Mouse (Mus musculus) kidney, postnatal 4 days (tissue): ENCODE data around the gene Tpm3.
A peak's percentile ranks its signal among the peaks of the same experiment; 100 is the strongest.

ENCODE experiments used
- DNase-seq, 2 experiments: peaks; one replicate each; pipeline ENCODE4 v3.0.0; 2021; ENCODE audit warnings: mixed read lengths in 2 of 2

Gene Tpm3

DNA sequence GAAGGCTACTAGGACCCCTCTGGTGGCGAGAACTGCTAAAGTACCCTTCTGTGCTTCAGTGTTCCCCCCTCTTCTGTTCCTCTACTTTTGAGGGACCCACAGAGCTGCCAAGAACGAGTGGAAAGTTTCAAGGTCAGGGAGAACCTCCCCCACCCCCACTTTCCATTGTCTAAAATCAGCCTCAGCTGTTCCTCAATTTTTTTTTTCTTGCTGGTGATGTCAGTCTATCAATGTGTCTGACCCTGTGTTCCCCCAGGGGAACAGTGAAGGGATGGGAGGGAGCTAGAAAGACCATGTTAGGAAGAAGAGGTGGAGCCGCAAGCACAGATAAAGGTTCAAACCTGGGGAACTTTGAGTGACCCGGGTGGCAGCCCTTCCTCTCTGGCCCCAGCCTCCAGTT lies at the start of gene Tpm3:
Gene Tpm3, plus strand, starts transcription at position 356 of the 400 bp plus-strand sequence.
- no peak for DNase-seq

DNA sequence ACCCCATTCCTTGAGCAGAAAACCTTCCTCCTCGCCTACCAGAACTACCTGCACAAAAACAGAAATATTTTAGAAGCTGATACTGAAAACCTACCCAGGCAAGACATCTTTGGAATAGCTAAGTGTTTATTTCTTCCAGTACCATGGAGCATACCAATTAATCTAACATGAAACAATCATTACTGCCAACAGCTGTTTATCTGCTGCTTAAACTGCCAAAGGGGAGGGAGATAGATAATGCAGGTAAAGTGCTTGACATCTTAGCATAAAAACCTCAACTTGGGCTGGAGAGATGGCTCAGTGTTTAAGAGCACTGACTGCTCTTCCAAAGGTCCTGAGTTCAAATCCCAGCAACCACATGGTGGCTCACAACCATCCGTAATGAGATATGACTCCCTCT lies 37.8 kb upstream of the Tpm3 start:
- no peak for DNase-seq

DNA sequence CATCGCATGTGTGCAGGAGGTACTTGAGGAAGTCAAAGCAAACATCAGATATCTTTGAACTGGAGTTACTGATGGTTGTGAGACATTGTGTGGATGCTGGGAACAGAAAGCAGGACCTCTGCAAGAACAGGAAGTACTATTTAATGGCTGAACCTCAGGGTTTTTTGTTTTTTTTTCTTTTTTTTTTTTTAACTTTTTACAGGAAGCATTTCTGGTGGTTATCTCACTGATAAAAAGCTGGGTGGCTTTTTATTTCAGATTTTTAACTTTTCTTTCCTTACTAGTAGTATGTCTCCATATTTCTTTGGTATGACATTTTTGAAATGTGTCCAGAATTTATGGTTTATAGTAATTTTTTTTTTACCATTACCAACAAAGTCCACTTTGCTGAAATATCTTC lies 36.2 kb upstream of the Tpm3 start:
- no peak for DNase-seq

DNA sequence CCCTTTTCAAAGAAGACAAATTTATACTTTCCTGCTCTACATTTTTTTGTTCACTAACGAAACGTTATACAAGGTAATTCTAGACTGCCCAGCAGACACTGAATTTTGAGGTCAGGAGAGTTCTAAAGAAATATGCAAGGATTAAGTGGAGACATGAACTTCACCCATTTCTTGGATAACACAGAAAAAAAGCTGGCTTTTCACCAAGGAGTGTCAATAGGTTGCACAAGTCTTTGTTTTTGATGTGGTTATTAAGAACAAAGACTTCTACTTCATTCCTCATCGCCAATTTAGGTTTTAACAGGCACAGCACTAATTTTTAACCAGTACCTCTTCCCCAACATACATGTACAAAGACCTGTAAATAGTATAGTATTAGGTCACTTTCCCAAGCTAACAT lies 22.8 kb upstream of the Tpm3 start:
- DNase-seq, result no peak

DNA sequence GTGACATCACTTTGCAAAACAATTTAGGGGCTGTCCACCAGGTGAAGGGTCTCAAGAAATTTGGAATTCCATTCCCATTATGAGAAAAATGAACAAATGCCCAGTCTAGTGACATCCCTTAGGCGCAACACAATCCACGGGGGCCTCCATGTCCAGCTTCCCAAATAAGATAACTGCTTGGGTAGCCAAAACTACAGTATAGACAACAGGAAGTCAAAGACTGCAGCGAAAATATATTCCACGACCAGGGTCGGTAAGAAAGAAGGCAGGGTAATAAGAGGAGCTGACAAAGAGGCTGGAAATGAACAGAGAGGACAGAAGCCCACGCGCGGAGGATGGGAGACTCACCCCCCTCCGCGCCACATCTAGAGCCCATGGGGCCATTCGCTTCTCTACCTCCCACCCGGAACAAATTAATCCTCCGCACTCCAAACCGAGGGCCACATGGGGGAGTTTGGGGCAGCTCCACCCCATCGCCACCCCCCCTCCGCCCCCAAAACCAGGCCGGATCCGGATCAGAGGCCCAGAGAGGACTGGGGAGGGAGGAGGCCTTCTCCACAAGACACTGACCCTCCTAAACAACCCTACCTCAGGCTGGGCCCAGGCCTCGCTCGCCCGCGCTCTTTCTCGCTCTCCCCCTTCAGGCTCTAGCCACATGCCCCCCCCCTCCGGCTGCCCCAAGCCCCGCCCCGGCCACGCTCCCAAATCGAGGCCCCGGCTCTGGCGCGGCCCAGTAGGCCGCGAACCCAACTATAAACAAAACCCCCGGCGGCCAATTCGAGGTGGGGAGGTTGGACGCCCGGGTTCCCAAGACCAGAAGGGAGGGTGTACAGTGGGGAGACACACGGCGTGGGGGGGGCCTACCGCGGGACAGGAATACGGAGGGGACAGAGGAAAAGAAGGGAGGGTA lies 20.8 kb upstream of the Tpm3 start, which contains the start of gene 4933434E20Rik:
Gene 4933434E20Rik, plus strand, starts transcription at position 196 of the 910 bp plus-strand sequence.
- peak; percentile 76 to 84 for DNase-seq

DNA sequence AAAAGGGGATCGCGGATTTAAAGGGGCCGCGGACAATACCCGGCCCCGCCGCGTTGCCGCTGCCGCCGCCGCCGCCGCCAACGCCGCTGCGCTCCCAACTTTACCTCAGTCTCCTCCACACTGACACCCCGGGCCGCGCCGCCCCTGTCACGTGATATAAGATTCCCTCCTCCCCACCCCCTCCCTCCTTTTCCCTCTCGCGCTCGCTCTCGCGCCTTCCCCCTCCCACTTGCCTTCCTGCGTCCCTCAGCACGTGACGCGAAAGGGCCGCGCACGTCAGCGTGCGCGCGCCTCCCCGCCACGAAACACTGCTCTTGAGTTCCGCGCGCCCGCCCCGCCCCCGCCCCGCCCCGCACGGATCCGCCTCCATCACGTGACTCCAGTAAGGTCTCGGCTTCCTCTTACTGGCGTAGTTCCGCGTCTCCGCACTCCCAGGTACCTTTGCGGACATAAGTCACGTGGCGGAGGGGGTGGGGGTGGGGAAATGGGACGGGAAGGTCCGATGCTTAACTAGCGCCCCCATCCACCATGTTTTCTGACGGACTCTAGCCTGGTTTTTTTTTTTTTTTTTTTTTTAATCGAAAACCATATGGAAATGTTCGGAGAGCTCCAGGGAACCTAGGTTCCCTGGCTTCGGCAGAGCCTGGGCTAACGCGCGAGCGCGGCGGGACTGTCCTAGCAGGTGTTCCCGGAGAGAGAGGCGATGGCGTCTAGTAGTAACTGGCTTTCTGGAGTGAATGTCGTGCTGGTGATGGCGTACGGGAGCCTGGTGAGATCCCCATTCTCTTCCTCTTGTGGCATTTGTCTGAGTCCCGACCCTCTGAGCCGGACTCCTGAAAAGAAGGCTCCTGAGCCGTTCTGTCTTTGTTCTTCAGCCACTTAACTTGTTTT lies 19.9 kb upstream of the Tpm3 start, which contains the start of gene Ubap2l:
Gene Ubap2l, minus strand, starts transcription at position 278 of the 891 bp plus-strand sequence.
- peak; percentile 96 to 98 for DNase-seq

DNA sequence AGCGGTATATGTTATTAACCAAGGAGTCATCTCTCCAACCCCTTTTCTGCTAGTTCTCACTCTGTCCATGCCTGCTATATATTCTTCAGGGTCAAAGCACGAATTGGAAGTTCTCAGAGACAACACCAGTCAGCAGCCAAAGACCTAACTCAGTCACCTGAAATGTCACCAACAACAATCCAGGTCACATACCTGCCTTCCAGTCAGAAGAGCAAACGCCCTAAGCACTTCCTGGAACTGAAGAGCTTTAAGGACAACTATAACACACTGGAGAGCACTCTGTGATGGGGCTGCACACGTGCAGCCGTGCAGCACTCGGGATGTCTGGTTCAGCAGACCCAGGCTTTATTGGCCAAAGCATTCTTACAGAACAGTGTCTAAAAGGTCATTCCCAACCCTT lies 10.9 kb upstream of the Tpm3 start:
- no peak for DNase-seq

DNA sequence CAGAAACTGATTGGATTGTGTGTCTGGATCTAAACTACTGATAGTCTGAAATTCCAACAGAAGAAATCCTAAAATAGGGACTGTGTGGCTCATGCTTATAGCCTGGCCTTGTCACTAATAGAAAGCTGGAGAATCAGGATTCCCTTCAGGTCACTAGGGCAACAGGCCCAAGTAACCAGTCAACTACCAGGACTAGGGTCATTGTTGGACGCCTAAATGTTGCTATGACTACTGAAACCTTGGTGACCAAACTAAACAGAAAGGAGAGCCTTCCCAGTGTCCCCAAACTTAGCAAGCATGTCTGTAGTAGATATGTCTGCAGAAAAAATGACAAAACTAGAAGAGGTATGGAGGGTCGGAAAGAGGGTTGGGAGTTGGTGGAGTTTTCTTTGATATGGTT lies 9.9 kb upstream of the Tpm3 start:
- DNase-seq, result no peak

DNA sequence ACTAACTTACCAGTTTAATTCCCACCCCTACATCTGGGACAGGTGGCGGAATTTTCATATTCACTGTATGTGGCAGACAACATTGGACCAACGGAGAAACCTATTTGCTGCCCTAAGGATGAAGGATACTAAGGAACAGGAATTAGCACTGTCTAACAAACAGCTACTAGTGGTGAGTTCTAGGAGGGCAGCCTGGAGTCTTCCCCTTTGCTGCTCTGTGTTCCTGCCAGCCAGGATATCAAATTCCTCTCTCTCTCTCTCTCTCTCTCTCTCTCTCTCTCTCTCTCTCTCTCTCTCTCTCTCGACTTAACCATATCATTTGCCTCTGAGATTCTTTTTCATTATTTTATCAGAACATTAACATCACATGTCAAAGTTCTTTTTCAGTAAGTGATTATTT lies 8.1 kb upstream of the Tpm3 start:
- DNase-seq, result no peak

DNA sequence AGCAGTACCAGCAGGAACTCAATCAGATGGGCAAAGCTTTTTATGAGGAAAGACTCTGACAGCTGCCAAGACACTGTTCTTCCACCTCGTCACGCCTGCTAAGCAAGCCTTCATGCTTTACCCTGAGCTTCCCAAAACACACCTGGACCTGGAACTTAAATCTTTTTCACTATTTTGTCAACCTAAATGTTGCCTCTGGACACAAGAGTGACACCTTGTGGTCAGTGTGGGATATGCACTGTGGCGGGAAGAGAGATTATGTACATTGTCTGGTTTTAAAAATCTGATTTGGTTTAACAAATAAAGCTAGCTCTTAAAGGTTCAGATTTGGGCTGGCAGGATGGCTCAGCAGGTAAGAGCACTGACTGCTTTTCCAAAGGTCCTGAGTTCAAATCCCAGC lies 6.9 kb upstream of the Tpm3 start:
- peak; percentile 74 to 75 for DNase-seq

DNA sequence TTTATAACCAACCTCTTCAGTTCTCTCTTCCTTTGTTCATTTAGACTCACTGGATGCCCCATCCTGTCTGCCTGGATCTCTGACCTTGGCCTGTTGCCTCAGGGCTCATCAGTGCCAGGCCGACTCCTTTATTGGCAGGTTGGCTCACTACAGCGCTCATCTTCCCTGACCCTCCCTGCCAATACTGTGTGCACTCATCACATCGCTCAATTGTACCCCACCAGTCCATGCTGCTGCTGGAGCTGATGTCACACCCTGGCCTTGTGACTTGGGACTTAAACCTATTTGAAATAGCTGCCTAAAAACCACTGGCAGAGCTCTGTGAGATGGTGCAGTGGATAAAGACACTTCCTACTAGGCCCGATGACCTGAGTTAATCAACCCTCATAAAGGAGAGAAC lies 4.6 kb upstream of the Tpm3 start:
- no peak for DNase-seq

DNA sequence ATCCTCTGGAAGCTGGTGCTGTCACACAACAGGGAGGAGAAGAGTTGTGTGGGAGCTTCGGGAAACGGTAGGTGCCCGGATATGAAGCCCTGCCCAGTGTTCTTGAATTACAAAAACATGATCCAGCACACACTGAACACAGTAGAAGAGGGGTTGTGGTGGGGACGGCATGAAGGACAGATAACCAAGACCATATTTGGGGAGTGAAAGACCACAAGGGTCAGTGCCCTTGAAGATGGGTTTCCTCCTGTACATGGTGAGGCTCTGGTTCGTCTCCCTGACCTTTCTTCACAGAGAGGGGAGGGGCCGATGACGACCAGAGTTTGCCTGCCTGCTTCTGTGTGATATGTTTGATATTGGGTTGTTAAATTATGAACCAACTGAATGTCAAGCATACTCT lies 2.8 kb upstream of the Tpm3 start:
- no peak for DNase-seq

DNA sequence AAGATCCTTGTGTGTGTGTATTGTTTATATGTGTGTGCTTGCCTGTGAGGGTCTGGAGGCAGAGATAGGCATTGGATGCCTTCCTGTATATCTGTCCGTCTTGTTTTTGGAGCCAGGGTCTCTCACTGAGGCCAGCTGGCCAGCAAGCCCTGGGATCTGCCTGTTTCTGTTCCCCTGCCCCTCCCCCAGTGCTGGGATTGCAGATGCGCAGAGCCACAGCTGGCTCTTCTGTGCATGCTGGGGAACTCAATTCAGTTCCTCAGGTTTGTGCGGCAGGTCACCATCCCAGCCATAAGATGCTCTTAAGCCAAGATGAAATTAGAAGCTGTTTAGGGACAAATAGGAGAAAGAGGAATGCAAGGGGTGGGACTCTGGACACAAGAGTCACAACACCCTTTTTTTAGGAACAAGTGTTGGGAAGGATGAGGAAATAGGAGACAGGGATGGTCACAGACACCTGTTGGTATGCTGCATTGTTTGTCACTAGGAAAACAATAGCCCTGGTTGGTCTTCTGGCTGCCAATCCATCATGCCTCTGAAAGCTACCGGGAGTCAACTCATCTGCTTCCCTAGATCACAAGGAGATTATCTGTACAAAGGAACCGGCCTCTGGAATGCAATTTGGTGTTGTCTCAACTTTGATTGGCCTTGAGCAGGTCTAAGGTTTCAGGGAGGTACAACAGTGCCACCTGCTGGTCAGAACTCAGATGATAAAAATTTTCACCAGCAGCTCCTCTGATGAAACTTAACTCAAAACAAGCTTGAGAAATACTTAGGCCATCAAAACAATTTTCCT lies 4.7 kb downstream of the Tpm3 start:
- peak; percentile 86 to 89 for DNase-seq

DNA sequence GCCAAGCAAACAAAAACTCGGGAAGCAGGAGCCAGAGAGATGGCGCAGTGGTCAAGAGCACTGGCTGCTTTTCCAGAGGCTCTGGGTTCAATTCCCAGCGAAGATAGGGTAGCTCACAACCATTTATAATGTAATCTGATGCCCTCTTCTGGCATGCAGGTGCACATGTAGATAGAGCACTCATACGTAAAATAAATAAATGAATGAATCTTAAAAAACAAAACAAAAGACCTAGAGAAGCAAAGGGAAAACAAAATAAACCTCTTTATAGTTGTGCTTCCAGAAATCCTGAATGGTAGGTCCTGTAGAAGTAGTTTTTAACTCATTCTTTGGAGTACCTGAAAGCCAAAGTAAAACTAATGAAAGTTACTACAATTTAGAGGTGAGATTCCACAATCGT lies 5.8 kb downstream of the Tpm3 start:
- DNase-seq, result no peak

DNA sequence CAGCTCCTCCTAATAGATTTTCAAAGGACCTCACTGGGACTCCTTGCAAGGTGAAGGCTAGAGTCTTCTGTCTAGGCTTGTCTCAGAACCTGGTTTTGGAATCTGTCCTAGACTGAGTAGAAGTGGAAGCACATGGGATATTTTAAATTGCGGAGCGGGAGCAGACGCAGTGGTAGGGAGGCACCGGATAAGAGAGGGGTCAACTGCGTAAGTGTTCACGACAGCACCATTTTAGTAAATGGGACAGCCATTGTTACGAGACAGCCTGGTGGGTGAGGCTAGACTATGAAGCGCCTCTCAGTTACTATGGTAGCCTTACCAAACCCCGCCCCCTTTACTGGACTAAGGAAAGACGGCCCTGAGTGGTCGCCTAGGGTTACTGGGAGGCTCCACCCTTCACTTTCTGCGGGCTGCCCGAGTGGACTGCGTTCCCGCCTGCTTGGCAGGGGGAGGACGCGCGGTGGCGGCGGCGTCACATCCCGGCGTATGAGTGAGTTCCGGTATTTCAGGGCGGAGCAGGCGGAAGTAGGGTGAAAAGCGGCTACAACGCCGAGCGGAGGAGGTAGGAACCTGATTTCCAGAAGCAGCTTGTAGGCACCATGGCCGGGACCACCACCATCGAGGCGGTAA lies 6.8 kb downstream of the Tpm3 start:
- DNase-seq, result peak; percentile 93 to 96

DNA sequence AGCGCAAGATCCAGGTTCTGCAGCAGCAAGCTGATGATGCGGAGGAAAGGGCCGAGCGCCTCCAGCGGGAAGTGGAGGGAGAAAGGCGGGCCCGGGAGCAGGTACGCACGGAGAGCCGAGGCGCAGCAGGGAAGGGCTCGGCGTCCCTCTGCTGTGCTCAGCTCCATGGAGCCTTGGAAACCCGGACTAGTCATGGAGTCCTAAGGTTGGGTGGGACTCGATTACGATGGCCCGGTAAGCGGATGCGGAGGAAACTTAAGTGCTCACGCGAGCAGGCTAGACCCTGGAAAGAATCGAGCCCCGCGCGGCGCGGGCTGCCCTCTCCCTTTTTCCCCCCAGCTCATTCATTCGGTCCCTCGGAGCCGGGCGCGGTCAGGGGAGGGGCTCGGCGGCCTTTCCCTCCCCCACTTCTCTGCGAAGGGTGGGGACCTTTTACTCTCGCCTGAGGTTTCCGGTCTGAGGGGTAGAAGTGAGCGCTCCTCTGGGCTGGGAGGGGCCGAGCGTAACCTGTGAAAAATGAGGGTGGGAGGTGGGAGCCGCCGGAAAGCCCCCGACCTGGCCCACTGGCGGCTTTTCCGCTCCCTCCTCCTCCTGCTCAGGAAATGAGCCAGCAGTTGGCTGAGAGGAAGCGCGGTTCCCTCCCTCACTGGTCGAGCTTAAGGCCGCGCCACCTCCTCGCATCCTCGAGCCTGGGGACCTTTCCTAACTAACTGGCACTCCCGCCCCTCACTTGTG lies 7.5 kb downstream of the Tpm3 start:
- peak; percentile 77 to 86 for DNase-seq

DNA sequence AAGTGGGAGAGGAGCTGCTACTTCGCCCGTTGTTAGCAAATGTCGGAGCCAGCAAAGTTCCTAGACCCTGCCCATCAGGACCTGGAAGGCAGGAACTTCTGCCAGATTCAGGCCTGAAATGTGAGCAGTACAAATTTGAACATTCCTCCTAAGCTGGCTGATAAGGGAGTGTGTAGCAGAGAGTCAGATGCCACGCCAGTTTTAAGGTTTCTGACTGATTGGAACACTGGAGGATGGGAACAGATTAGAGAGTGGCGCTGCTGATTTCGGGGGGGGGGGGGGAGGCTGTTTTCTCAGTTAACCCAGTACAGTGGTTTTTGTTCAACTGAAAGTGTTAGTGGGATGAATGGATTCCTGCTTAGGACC lies 8.0 kb downstream of the Tpm3 start:
- no peak for DNase-seq

DNA sequence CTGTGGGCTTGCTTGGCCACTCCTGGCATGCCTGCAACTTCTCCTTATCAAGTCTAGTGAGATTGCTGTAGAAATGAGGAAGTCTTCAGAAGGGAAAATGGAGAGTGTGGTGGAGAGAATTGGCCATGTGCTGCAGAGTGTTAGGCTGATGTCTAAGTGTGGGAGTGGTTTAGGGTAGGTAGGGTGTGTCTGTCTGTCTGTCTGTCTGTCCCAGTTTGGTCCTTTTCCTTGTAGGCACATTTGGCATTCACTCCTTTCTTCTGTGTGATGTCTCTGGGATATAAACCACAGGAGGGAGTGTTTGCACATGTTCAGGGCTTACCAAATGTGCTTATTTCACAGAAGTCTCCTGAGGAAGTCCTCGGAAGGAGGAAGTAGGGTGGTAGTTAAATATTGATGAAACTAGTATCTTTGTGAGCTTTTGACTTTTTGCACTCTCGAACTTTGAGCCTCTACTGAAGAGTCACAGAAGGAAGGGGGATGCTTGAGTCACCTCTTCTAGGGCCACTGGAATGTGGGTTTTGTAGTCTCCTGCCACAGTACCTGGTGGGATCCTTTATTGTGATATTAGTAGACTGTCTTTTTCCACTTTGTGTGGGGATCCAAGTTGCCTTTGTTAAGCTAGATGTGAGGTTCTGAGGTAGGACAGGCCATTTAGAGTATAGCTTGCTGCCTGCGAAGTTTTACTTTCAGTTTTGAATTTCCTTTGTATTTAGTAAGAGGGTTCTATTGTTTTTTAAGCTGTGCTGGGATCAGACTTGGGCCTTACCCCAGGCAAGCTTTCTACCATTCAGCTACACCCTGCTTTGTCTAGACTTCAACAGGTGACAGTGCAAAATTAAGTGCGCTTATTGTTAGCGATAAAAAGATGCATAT lies 9.2 kb downstream of the Tpm3 start:
- no peak for DNase-seq

DNA sequence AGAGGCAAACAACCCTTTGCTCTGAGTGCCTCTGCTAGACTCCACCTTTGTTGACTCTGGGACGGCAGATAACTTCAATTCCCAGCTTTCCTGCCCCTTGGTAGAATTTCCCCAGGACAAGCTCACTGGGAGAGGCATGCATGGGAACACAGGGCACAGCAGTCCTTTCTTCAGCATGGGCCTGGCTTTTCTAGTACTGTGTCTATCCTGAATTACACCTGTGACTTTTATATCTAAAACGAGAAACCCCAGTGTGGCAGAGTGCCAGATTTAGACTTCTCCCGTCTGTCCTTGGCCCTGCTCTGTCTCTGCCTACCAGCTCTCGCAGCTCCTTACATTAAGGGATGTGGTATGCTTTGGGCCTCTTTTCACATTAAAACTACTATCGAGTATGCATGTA lies 10.6 kb downstream of the Tpm3 start:
- no peak for DNase-seq

DNA sequence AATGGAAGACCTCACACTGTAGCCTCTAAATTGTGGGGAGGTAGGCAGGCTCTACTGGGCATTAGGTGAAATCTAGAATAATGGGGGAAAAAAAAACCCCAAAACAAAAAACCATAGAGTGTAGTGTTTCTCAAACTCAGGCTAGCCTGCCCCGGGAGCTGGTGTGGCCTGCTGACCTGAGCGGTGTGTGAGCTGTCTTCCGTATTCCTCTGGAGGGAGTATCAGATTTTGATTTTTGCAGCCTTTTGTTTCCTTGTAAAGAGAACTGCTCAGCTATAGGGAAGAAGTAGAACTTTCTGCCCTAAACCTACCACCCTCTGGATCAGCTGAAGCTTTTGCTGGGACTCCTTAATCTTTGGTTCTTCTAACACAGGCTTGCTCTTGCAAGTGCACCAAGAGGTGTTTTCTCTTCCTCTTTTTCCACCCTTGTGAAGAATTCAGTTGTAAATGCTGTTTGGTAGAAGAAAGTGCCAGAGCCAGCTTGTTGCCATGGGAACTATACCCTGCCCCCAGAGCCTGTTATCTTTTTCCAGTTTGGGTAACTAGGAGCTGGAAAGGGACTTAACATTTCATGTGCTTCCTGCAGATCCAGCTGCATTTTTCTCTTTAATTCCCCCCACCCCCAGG lies 11.4 kb downstream of the Tpm3 start:
- no peak for DNase-seq
